Mouse (Mus musculus): ENCODE measurements around the gene Lhpp. TPM values are rescaled to one million over a fixed set of nuclear protein-coding genes. Genes with fewer than 3 reads are reported as not detected.

The Lhpp gene
- polyA plus RNA-seq, 1 experiment from 2014 or later = 24.5 TPM

- no peak for ATAC-seq (ENCODE audit: low FRiP score, low TSS enrichment)
- H3K4me3 ChIP-seq (ENCODE audit: low read length) = no peak overlapping the region
- no peaks in the 10 kb centered on the region for H3K4me1 ChIP-seq (ENCODE audit: control insufficient read depth, insufficient read depth, low read length)
- H3K27me3 ChIP-seq (ENCODE audit: control insufficient read depth, insufficient read depth, low read length) = no peaks in the 10 kb centered on the region
- no peaks in the 10 kb centered on the region for H3K9me3 ChIP-seq (ENCODE audit: control insufficient read depth, low read length)
- H3K9ac ChIP-seq (ENCODE audit: low read depth, low read length) = no peak overlapping the region
- WGBS = 80% methylated on average over 4 of the region's 4 CpGs
- H3K36me3 ChIP-seq (ENCODE audit: control insufficient read depth, insufficient read depth, low read length) = no peaks in the 10 kb centered on the region
- H3K27ac ChIP-seq (ENCODE audit: low read depth, low read length) = no peak overlapping the region
- H3K4me2 ChIP-seq (replicated peaks; ENCODE audit: low read depth, low read length) = no peak overlapping the region
Measured at GRCm38 (mm10) chr7:132700107-132700506, 89.7 kb downstream of the Lhpp start.

GRCm38 (mm10) chr7:132701412-132701811, 91.0 kb downstream of the Lhpp start:
- Histone ChIP-seq H3K4me3 (ENCODE audit: low read length) (no peak overlapping the region), H3K9me3 (ENCODE audit: control insufficient read depth, low read length) (no peaks in the 10 kb centered on the region), H3K27me3 (ENCODE audit: control insufficient read depth, insufficient read depth, low read length) (no peaks in the 10 kb centered on the region), H3K36me3 (ENCODE audit: control insufficient read depth, insufficient read depth, low read length) (no peaks in the 10 kb centered on the region), H3K27ac (ENCODE audit: low read depth, low read length) (no peak overlapping the region), H3K4me1 (ENCODE audit: control insufficient read depth, insufficient read depth, low read length) (no peaks in the 10 kb centered on the region), H3K4me2 (replicated peaks; ENCODE audit: low read depth, low read length) (no peak overlapping the region), H3K9ac (ENCODE audit: low read depth, low read length) (no peak overlapping the region)
- 88% methylated on average over 3 of the region's 3 CpGs for WGBS
- ATAC-seq (ENCODE audit: low FRiP score, low TSS enrichment) = no peak

- no peak for ATAC-seq (ENCODE audit: low FRiP score, low TSS enrichment)
- Histone ChIP-seq H3K27me3 (ENCODE audit: control insufficient read depth, insufficient read depth, low read length) (no peaks in the 10 kb centered on the region), H3K9ac (ENCODE audit: low read depth, low read length) (no peak overlapping the region), H3K9me3 (ENCODE audit: control insufficient read depth, low read length) (no peaks in the 10 kb centered on the region), H3K36me3 (ENCODE audit: control insufficient read depth, insufficient read depth, low read length) (no peaks in the 10 kb centered on the region), H3K4me1 (ENCODE audit: control insufficient read depth, insufficient read depth, low read length) (no peaks in the 10 kb centered on the region), H3K4me3 (ENCODE audit: low read length) (no peak overlapping the region), H3K4me2 (replicated peaks; ENCODE audit: low read depth, low read length) (no peak overlapping the region), H3K27ac (ENCODE audit: low read depth, low read length) (no peak overlapping the region)
- WGBS = 84% methylated on average over 3 of the region's 3 CpGs
Measured at GRCm38 (mm10) chr7:132702024-132702423, 91.6 kb downstream of the Lhpp start.

- Histone ChIP-seq H3K27ac (ENCODE audit: low read depth, low read length) (no peak overlapping the region), H3K4me3 (ENCODE audit: low read length) (no peak overlapping the region), H3K9ac (ENCODE audit: low read depth, low read length) (no peak overlapping the region), H3K4me1 (ENCODE audit: control insufficient read depth, insufficient read depth, low read length) (no peaks in the 10 kb centered on the region), H3K9me3 (ENCODE audit: control insufficient read depth, low read length) (no peaks in the 10 kb centered on the region), H3K27me3 (ENCODE audit: control insufficient read depth, insufficient read depth, low read length) (no peaks in the 10 kb centered on the region), H3K4me2 (replicated peaks; ENCODE audit: low read depth, low read length) (no peak overlapping the region), H3K36me3 (ENCODE audit: control insufficient read depth, insufficient read depth, low read length) (no peaks in the 10 kb centered on the region)
- ATAC-seq (ENCODE audit: low FRiP score, low TSS enrichment) = no peak
- whole genome bisulfite sequencing = 79% methylated on average over 5 of the region's 5 CpGs
Measured at GRCm38 (mm10) chr7:132702492-132703070, 92.1 kb downstream of the Lhpp start.

- no peak overlapping the region for H3K27ac ChIP-seq (ENCODE audit: low read depth, low read length)
- H3K9me3 ChIP-seq (ENCODE audit: control insufficient read depth, low read length) = no peaks in the 10 kb centered on the region
- no peak overlapping the region for H3K9ac ChIP-seq (ENCODE audit: low read depth, low read length)
- H3K36me3 ChIP-seq (ENCODE audit: control insufficient read depth, insufficient read depth, low read length) = no peaks in the 10 kb centered on the region
- H3K4me1 ChIP-seq (ENCODE audit: control insufficient read depth, insufficient read depth, low read length) = no peaks in the 10 kb centered on the region
- H3K4me2 ChIP-seq (replicated peaks; ENCODE audit: low read depth, low read length) = no peak overlapping the region
- no peak for ATAC-seq (ENCODE audit: low FRiP score, low TSS enrichment)
- no peaks in the 10 kb centered on the region for H3K27me3 ChIP-seq (ENCODE audit: control insufficient read depth, insufficient read depth, low read length)
- no peak overlapping the region for H3K4me3 ChIP-seq (ENCODE audit: low read length)
- 80% methylated on average over 9 of the region's 9 CpGs for WGBS
Measured at GRCm38 (mm10) chr7:132703515-132704309, 93.3 kb downstream of the Lhpp start.

GRCm38 (mm10) chr7:132704310-132704875, 94.0 kb downstream of the Lhpp start:
- no peak overlapping the region for H3K4me3 ChIP-seq (ENCODE audit: low read length)
- no peaks in the 10 kb centered on the region for H3K4me1 ChIP-seq (ENCODE audit: control insufficient read depth, insufficient read depth, low read length)
- no peaks in the 10 kb centered on the region for H3K36me3 ChIP-seq (ENCODE audit: control insufficient read depth, insufficient read depth, low read length)
- ATAC-seq (ENCODE audit: low FRiP score, low TSS enrichment) = no peak
- no peak overlapping the region for H3K9ac ChIP-seq (ENCODE audit: low read depth, low read length)
- WGBS = 82% methylated on average over 8 of the region's 8 CpGs
- H3K9me3 ChIP-seq (ENCODE audit: control insufficient read depth, low read length) = no peaks in the 10 kb centered on the region
- no peak overlapping the region for H3K27ac ChIP-seq (ENCODE audit: low read depth, low read length)
- no peaks in the 10 kb centered on the region for H3K27me3 ChIP-seq (ENCODE audit: control insufficient read depth, insufficient read depth, low read length)
- H3K4me2 ChIP-seq (replicated peaks; ENCODE audit: low read depth, low read length) = no peak overlapping the region

- Histone ChIP-seq H3K9ac (ENCODE audit: low read depth, low read length) (no peak overlapping the region), H3K4me2 (replicated peaks; ENCODE audit: low read depth, low read length) (no peak overlapping the region), H3K4me1 (ENCODE audit: control insufficient read depth, insufficient read depth, low read length) (no peaks in the 10 kb centered on the region), H3K27me3 (ENCODE audit: control insufficient read depth, insufficient read depth, low read length) (no peaks in the 10 kb centered on the region), H3K36me3 (ENCODE audit: control insufficient read depth, insufficient read depth, low read length) (no peaks in the 10 kb centered on the region), H3K4me3 (ENCODE audit: low read length) (no peak overlapping the region), H3K9me3 (ENCODE audit: control insufficient read depth, low read length) (no peaks in the 10 kb centered on the region), H3K27ac (ENCODE audit: low read depth, low read length) (no peak overlapping the region)
- ATAC-seq (ENCODE audit: low FRiP score, low TSS enrichment) = no peak
- 90% methylated on average over 7 of the region's 7 CpGs for WGBS
Measured at GRCm38 (mm10) chr7:132705130-132705529, 94.7 kb downstream of the Lhpp start.

GRCm38 (mm10) chr7:132711579-132711978, 101.1 kb downstream of the Lhpp start:
- H3K27me3 ChIP-seq (ENCODE audit: control insufficient read depth, insufficient read depth, low read length) = no peaks in the 10 kb centered on the region
- no peaks in the 10 kb centered on the region for H3K9me3 ChIP-seq (ENCODE audit: control insufficient read depth, low read length)
- peak overlapping the region; percentile 61 for H3K27ac ChIP-seq (ENCODE audit: low read depth, low read length)
- H3K36me3 ChIP-seq (ENCODE audit: control insufficient read depth, insufficient read depth, low read length) = peaks cover 9% of the 10 kb centered on the region; the same call in 1 of the 2 replicates
- no peak overlapping the region for H3K4me2 ChIP-seq (replicated peaks; ENCODE audit: low read depth, low read length)
- no peak overlapping the region for H3K9ac ChIP-seq (ENCODE audit: low read depth, low read length)
- ATAC-seq (ENCODE audit: low FRiP score, low TSS enrichment) = no peak; the same call in 1 of the 2 replicates
- H3K4me1 ChIP-seq (ENCODE audit: control insufficient read depth, insufficient read depth, low read length) = peaks cover 35% of the 10 kb centered on the region
- H3K4me3 ChIP-seq (ENCODE audit: low read length) = no peak overlapping the region
- 62% methylated on average over 9 of the region's 9 CpGs for WGBS

Measured in kidney, embryonic 14.5 days (tissue).